Mouse (Mus musculus) midbrain, embryonic 11.5 days (tissue): ENCODE results near the gene Aamp. TPM values are rescaled to one million over a fixed set of nuclear protein-coding genes. Genes with fewer than 3 reads are reported as not detected.

ENCODE experiments used
- ATAC-seq: fragments of 200-750 bp; cut with Nextera tagmentation; 2 replicates; pipeline ENCODE4 v1.8.0; 2017; ENCODE audit warnings: moderate TSS enrichment, moderate library complexity; ENCODE audit not compliant: low FRiP score
- DNase-seq: peaks from one replicate; pipeline ENCODE4 v3.0.0; 2015; ENCODE audit warnings: low spot score; ENCODE audit errors: missing footprints
- H3K27ac ChIP-seq: fragments of 300-500 bp; sonication (generic); 2 replicates; pipeline ENCODE4 v1.5.1; 2014; ENCODE audit warnings: low read depth, low read length
- H3K27me3 ChIP-seq: fragments of 300-500 bp; sonication (generic); 2 replicates; pipeline ENCODE4 v1.6.1; 2014; ENCODE audit warnings: mild to moderate bottlenecking, low read length, moderate library complexity, mixed read lengths; ENCODE audit not compliant: control insufficient read depth, insufficient read depth
- H3K36me3 ChIP-seq: fragments of 300-500 bp; sonication (generic); 2 replicates; pipeline ENCODE4 v1.6.1; 2014; ENCODE audit warnings: mild to moderate bottlenecking, low read length, moderate library complexity, mixed read lengths; ENCODE audit not compliant: control insufficient read depth, insufficient read depth
- H3K4me1 ChIP-seq: fragments of 300-500 bp; sonication (generic); 2 replicates; pipeline ENCODE4 v1.6.1; 2014; ENCODE audit warnings: low read length; ENCODE audit not compliant: control insufficient read depth, insufficient read depth
- H3K4me2 ChIP-seq: fragments of 300-500 bp; sonication (generic); 2 replicates; pipeline ENCODE4 v1.6.1; 2014; ENCODE audit warnings: mild to moderate bottlenecking, moderate library complexity
- H3K4me3 ChIP-seq: fragments of 300-500 bp; sonication (generic); 2 replicates; pipeline ENCODE4 v1.5.1; 2014; ENCODE audit warnings: low read depth, low read length
- H3K9ac ChIP-seq: fragments of 300-500 bp; sonication (generic); 2 replicates; pipeline ENCODE4 v1.6.1; 2014; ENCODE audit warnings: low read length
- H3K9me3 ChIP-seq: fragments of 300-500 bp; sonication (generic); 2 replicates; pipeline ENCODE4 v1.6.1; 2016; ENCODE audit warnings: low read length; ENCODE audit not compliant: control insufficient read depth
- WGBS: fragments of 180-500 bp; shearing (Covaris S2); extraction: QIAGEN DNeasy Blood & Tissue Kit; methylation state at CpG from one replicate; pipeline ENCODE4 v1.1.7; 2014; 5-methylcytosine and 5-hydroxymethylcytosine counted together
- polyA plus RNA-seq: library from polyadenylated mRNA; unstranded; fragments of >200 nt; fragmentation: Nextera tagmentation; extraction: Ambion mirVana; gene quantifications from 2 replicates; pipeline ENCODE4 v1.2.1, GENCODE M21; 2014

The Aamp gene
- polyA plus RNA-seq, 1 experiment from 2014 or later: 186 TPM

GRCm38 (mm10) chr1:74316114-74316827, 31.7 kb upstream of the Aamp start:
- H3K36me3 ChIP-seq: no peaks in the 10 kb centered on the region
- no peaks in the 10 kb centered on the region for H3K27me3 ChIP-seq
- 86% methylated on average over 4 of the region's 4 CpGs for WGBS
- no peak overlapping the region for H3K27ac ChIP-seq
- H3K4me2 ChIP-seq: no peak overlapping the region
- no peak overlapping the region for H3K4me3 ChIP-seq
- no peak overlapping the region for H3K9ac ChIP-seq
- DNase-seq: no peak
- ATAC-seq: no peak
- H3K4me1 ChIP-seq: no peaks in the 10 kb centered on the region
- H3K9me3 ChIP-seq: no peaks in the 10 kb centered on the region

GRCm38 (mm10) chr1:74314796-74315195, 30.3 kb upstream of the Aamp start:
- Histone ChIP-seq H3K4me3 (no peak overlapping the region), H3K27me3 (no peaks in the 10 kb centered on the region), H3K4me1 (no peaks in the 10 kb centered on the region), H3K9ac (no peak overlapping the region), H3K4me2 (no peak overlapping the region), H3K36me3 (no peaks in the 10 kb centered on the region), H3K9me3 (no peaks in the 10 kb centered on the region), H3K27ac (no peak overlapping the region)
- 84% methylated on average over 3 of the region's 3 CpGs for WGBS
- DNase-seq (no peak), ATAC-seq (no peak)

GRCm38 (mm10) chr1:74313049-74313692, 28.6 kb upstream of the Aamp start:
- ATAC-seq (no peak), DNase-seq (peak; percentile 94)
- Histone ChIP-seq H3K9ac (no peak overlapping the region), H3K4me3 (no peak overlapping the region), H3K4me2 (no peak overlapping the region), H3K9me3 (no peaks in the 10 kb centered on the region), H3K36me3 (no peaks in the 10 kb centered on the region), H3K27ac (no peak overlapping the region), H3K27me3 (no peaks in the 10 kb centered on the region), H3K4me1 (no peaks in the 10 kb centered on the region)
- WGBS: 8% methylated on average over 3 of the region's 3 CpGs

GRCm38 (mm10) chr1:74309767-74310166, 25.2 kb upstream of the Aamp start:
- no peaks in the 10 kb centered on the region for H3K36me3 ChIP-seq
- no peak for ATAC-seq
- no peaks in the 10 kb centered on the region for H3K4me1 ChIP-seq
- no peak overlapping the region for H3K9ac ChIP-seq
- 66% methylated on average over 3 of the region's 3 CpGs for WGBS
- no peak overlapping the region for H3K27ac ChIP-seq
- H3K9me3 ChIP-seq: no peaks in the 10 kb centered on the region
- DNase-seq: no peak
- no peaks in the 10 kb centered on the region for H3K27me3 ChIP-seq
- H3K4me3 ChIP-seq: no peak overlapping the region
- H3K4me2 ChIP-seq: no peak overlapping the region

- H3K27me3 ChIP-seq: peaks cover 3% of the 10 kb centered on the region
- peaks cover 8% of the 10 kb centered on the region for H3K4me1 ChIP-seq
- H3K36me3 ChIP-seq: no peaks in the 10 kb centered on the region
- ATAC-seq (no peak), DNase-seq (no peak)
- H3K27ac ChIP-seq: no peak overlapping the region
- no peak overlapping the region for H3K9ac ChIP-seq
- no peak overlapping the region for H3K4me3 ChIP-seq
- no peak overlapping the region for H3K4me2 ChIP-seq
- WGBS: 77% methylated on average over 10 of the region's 10 CpGs
- no peaks in the 10 kb centered on the region for H3K9me3 ChIP-seq
Observed at GRCm38 (mm10) chr1:74308001-74308964, 23.7 kb upstream of the Aamp start.

- H3K4me2 ChIP-seq: no peak overlapping the region
- no peak for ATAC-seq
- WGBS: 100% methylated on average over 1 of the region's 1 CpGs
Observed at GRCm38 (mm10) chr1:74307146-74307545, 22.6 kb upstream of the Aamp start.

GRCm38 (mm10) chr1:74305522-74305921, 21.0 kb upstream of the Aamp start, which contains the start of gene Tmbim1:
Tmbim1 (minus strand) TSS chr1:74305622.
- H3K27me3 ChIP-seq: peaks cover 3% of the 10 kb centered on the region
- no peak within 1 kb of the TSS for H3K9ac ChIP-seq
- H3K4me2 ChIP-seq: peak within 1 kb of the TSS; percentile 88
- H3K36me3 ChIP-seq: no peaks in the 10 kb centered on the region
- no peaks in the 10 kb centered on the region for H3K9me3 ChIP-seq
- no peak within 1 kb of the TSS for H3K4me3 ChIP-seq
- DNase-seq (no peak), ATAC-seq (no peak)
- no peak within 1 kb of the TSS for H3K27ac ChIP-seq
- H3K4me1 ChIP-seq: peaks cover 8% of the 10 kb centered on the region
- WGBS: 96% methylated on average over 2 of the region's 2 CpGs

More at GRCm38 (mm10) chr1:74307146-74307545, 22.6 kb upstream of the Aamp start:
- Histone ChIP-seq H3K27me3 (peaks cover 3% of the 10 kb centered on the region), H3K27ac (no peak overlapping the region), H3K4me1 (peaks cover 8% of the 10 kb centered on the region), H3K9ac (no peak overlapping the region), H3K36me3 (no peaks in the 10 kb centered on the region), H3K9me3 (no peaks in the 10 kb centered on the region), H3K4me3 (no peak overlapping the region)
- DNase-seq: no peak

GRCm38 (mm10) chr1:74304946-74305345, 20.4 kb upstream of the Aamp start:
- H3K4me3 ChIP-seq: no peak overlapping the region
- no peaks in the 10 kb centered on the region for H3K9me3 ChIP-seq
- H3K4me1 ChIP-seq: peaks cover 8% of the 10 kb centered on the region
- H3K27ac ChIP-seq: no peak overlapping the region
- no peak overlapping the region for H3K4me2 ChIP-seq
- DNase-seq: no peak
- no peak for ATAC-seq
- H3K36me3 ChIP-seq: no peaks in the 10 kb centered on the region
- 76% methylated on average over 4 of the region's 4 CpGs for WGBS
- H3K9ac ChIP-seq: no peak overlapping the region
- peaks cover 3% of the 10 kb centered on the region for H3K27me3 ChIP-seq
